Mouse (Mus musculus) kidney, postnatal 4 days (tissue): ENCODE measurements around the gene Foxf1.

Source experiments
- DNase-seq, 2 experiments: peaks; one replicate each; pipeline ENCODE4 v3.0.0; 2021; ENCODE audit warnings: mixed read lengths in 2 of 2

Foxf1 gene

GRCm38 (mm10) chr8:121084210-121084951, at the start of gene Foxf1:
TSS of gene Foxf1 (plus strand) at chr8:121084386.
- DNase-seq, result peak; percentile 46 to 67

- DNase-seq, result no peak
Observed at GRCm38 (mm10) chr8:121035611-121036010, 48.6 kb upstream of the Foxf1 start.

GRCm38 (mm10) chr8:121043719-121044440, 40.3 kb upstream of the Foxf1 start:
- DNase-seq, result peak in 1 of 2 experiments; percentile 12

GRCm38 (mm10) chr8:121047441-121047840, 36.7 kb upstream of the Foxf1 start:
- DNase-seq, result no peak

GRCm38 (mm10) chr8:121058081-121058480, 26.1 kb upstream of the Foxf1 start:
- no peak for DNase-seq

- no peak for DNase-seq
Observed at GRCm38 (mm10) chr8:121059098-121059497, 25.1 kb upstream of the Foxf1 start.

- DNase-seq, result no peak
Observed at GRCm38 (mm10) chr8:121062521-121062920, 21.7 kb upstream of the Foxf1 start.

GRCm38 (mm10) chr8:121063649-121064048, 20.5 kb upstream of the Foxf1 start:
- DNase-seq, result no peak

GRCm38 (mm10) chr8:121071454-121071853, 12.7 kb upstream of the Foxf1 start:
- peak in 1 of 2 experiments; percentile 47 for DNase-seq

GRCm38 (mm10) chr8:121072406-121073130, 11.6 kb upstream of the Foxf1 start:
- no peak for DNase-seq

GRCm38 (mm10) chr8:121073174-121074107, 10.7 kb upstream of the Foxf1 start:
- DNase-seq, result no peak

- peak in 1 of 2 experiments; percentile 23 for DNase-seq
Observed at GRCm38 (mm10) chr8:121074108-121074847, 9.9 kb upstream of the Foxf1 start.

GRCm38 (mm10) chr8:121074848-121075145, 9.4 kb upstream of the Foxf1 start:
- DNase-seq, result no peak

GRCm38 (mm10) chr8:121075936-121076335, 8.2 kb upstream of the Foxf1 start:
- DNase-seq, result no peak

GRCm38 (mm10) chr8:121076555-121076954, 7.6 kb upstream of the Foxf1 start:
- DNase-seq, result no peak

GRCm38 (mm10) chr8:121078721-121079120, 5.5 kb upstream of the Foxf1 start:
- DNase-seq, result no peak

- DNase-seq, result no peak
Observed at GRCm38 (mm10) chr8:121079201-121079600, 5.0 kb upstream of the Foxf1 start.

- DNase-seq, result no peak
Observed at GRCm38 (mm10) chr8:121079944-121080343, 4.2 kb upstream of the Foxf1 start.

GRCm38 (mm10) chr8:121080361-121081090, 3.7 kb upstream of the Foxf1 start:
- DNase-seq, result no peak

GRCm38 (mm10) chr8:121081398-121081797, 2.8 kb upstream of the Foxf1 start:
- DNase-seq, result no peak
